20 mouse cellular contexts compared by ENCODE assay signal in the genomic region with DNA sequence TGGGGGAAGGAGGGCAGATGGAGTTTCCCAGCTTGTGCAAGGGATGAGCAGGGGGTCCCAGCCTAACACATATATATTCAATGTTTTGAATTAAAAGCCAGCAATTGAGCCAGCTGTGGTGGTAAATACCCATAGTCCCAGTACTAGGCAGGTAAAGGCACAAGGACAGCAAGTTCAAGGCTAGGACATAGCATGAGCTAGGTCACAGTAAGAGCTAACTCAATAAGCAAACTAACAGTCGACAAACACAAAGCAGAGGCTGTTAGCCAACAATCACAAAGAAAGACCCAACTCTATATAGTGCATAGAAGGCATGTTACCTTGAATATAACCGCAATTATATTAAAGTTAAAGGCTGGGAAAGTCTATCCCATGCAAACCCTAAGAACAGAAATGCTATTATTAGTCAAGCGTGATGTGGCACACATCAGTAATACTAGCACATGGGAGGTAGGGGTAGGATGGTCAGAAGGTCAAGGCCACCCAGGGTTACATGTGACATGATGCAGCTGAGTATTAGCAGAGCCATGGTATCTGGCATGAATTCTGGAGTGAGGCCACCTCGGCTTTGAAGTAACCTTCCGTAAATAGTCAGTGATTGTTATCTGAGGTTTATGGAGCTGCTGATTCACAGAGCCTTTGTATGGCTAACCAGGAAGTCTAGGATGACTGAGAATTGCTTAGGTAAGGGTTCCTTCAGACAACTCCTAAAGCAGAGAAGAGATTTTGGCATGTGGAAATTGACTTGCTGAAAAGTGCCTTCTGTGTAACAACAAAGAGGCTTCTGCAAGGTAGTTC. TPM values are rescaled to one million over a fixed set of nuclear protein-coding genes. Genes with fewer than 3 reads are reported as not detected.
DNase-seq lines count a peak whose midpoint lies in the region; ATAC-seq and TF ChIP-seq lines count a peak whose summit lies in the region.
"Had no signal": no experiment of that assay in that cellular context is flagged by ENCODE, and none has a peak within 500 bp of the region (broad histone marks: within the 10 kb centered on the region; RNA-seq: fewer than 3 reads in every experiment).

No protein-coding gene starts in this region.

- H3K4me3 ChIP-seq in liver, postnatal 0 days (ENCODE audit: low read depth, low read length) = no peak overlapping the region
- no peak overlapping the region for H3K4me3 ChIP-seq in liver, embryonic 12.5 days
- H3K4me3 ChIP-seq: limb, embryonic 15.5 days had no signal

- TF ChIP-seq EP300 in liver, postnatal 0 days (IDR thresholded peaks at IDR 0.05; ENCODE audit: low read depth) = no peak

- peaks cover 6% of the 10 kb centered on the region for H3K4me1 ChIP-seq in liver, postnatal 0 days (ENCODE audit: insufficient read depth)
- no peaks in the 10 kb centered on the region; the same call in 1 of the 2 replicates for H3K4me1 ChIP-seq in liver, embryonic 12.5 days
- H3K4me1 ChIP-seq: limb, embryonic 15.5 days had no signal

- no peaks in the 10 kb centered on the region for H3K36me3 ChIP-seq in liver, postnatal 0 days (replicated peaks; ENCODE audit: insufficient read depth, low read length)
- no peaks in the 10 kb centered on the region for H3K36me3 ChIP-seq in liver, embryonic 12.5 days
- H3K36me3 ChIP-seq: limb, embryonic 15.5 days had no signal

- TF ChIP-seq CTCF in liver, postnatal 0 days (IDR thresholded peaks at IDR 0.05; ENCODE audit: low read depth) = no peak

- H3K9ac ChIP-seq in liver, postnatal 0 days (replicated peaks) = no peak overlapping the region
- no peak overlapping the region for H3K9ac ChIP-seq in liver, embryonic 12.5 days
- H3K9ac ChIP-seq: limb, embryonic 15.5 days had no signal

- peak overlapping the region; percentile 23; the same call in 1 of the 2 replicates for H3K27ac ChIP-seq in liver, postnatal 0 days (ENCODE audit: low read depth)
- H3K27ac ChIP-seq in liver, embryonic 12.5 days = no peak overlapping the region
- H3K27ac ChIP-seq: hindbrain, postnatal 0 days; limb, embryonic 15.5 days had no signal

- no peaks in the 10 kb centered on the region for H3K9me3 ChIP-seq in liver, postnatal 0 days (ENCODE audit: low read length)
- H3K9me3 ChIP-seq in liver, embryonic 12.5 days (replicated peaks) = no peaks in the 10 kb centered on the region
- H3K9me3 ChIP-seq: limb, embryonic 15.5 days had no signal

- no peaks in the 10 kb centered on the region for H3K27me3 ChIP-seq in liver, postnatal 0 days (ENCODE audit: insufficient read depth, low read length)
- H3K27me3 ChIP-seq in liver, embryonic 12.5 days (replicated peaks) = 0 out of 2 replicates have a peak, but pooled peaks cover 5% of the 10 kb centered on the region
- H3K27me3 ChIP-seq: limb, embryonic 15.5 days had no signal

- no peak overlapping the region for H3K4me2 ChIP-seq in liver, postnatal 0 days (ENCODE audit: low read depth, low read length)
- no peak overlapping the region for H3K4me2 ChIP-seq in liver, embryonic 12.5 days
- H3K4me2 ChIP-seq: heart, embryonic 11.5 days; limb, embryonic 15.5 days; midbrain, embryonic 11.5 days had no signal

- peak; percentile 33 for DNase-seq in liver, postnatal 0 days
- DNase-seq in adrenal gland, postnatal 10 days = peak; percentile 49
- peak; percentile 35 for DNase-seq in yolk sac, embryonic 10.5 days (ENCODE audit: low spot score)
- DNase-seq in embryo, embryonic 10 days (ENCODE audit: low spot score) = no peak
- no peak for DNase-seq in frontal cortex, postnatal 25 days (ENCODE audit: low spot score in 2 of 2)
- DNase-seq: cerebellum, adult 18-20 months; cerebellum, postnatal 25 days; heart, postnatal 10 days; kidney, adult 2 months; kidney, postnatal 14 days; lung, adult 18-20 months; lung, postnatal 10 days; thymus, postnatal 36 days had no signal

- peak; percentile 92 for ATAC-seq in liver, postnatal 0 days
- no peak for ATAC-seq in liver, embryonic 12.5 days
- ATAC-seq in common myeloid progenitor, adult 5-6 weeks (replicated peaks; ENCODE audit: low read depth, poor library complexity, severe bottlenecking) = 0 out of 2 replicates have a peak, but pooled peaks have one; percentile 19
- ATAC-seq: forebrain, embryonic 14.5 days; hindbrain, postnatal 0 days had no signal

- 52% methylated on average over 5 of the region's 5 CpGs for WGBS in liver, postnatal 0 days (ENCODE audit: insufficient replicate concordance)
- WGBS in liver, embryonic 12.5 days (ENCODE audit: insufficient replicate concordance) = 52% methylated on average over 5 of the region's 5 CpGs

RNA-seq across cellular contexts. Expression of a gene that starts 5.7 kb away (rescaled TPM):
- polyA plus RNA-seq in liver, postnatal 0 days (2015; fragmentation: Nextera tagmentation; extraction: Ambion mirVana) = 71.4 and 74.3 TPM in 2 replicates
- 42.6 and 49.5 TPM in 2 replicates for polyA plus RNA-seq in liver, embryonic 12.5 days (2016; fragmentation: Nextera tagmentation; extraction: Ambion mirVana)
- total RNA-seq in adrenal gland, postnatal 10 days (2021) = 100 to 1,000 TPM; 173 to 217 TPM
- total RNA-seq in common myeloid progenitor, adult 5-6 weeks (2017) = 220 and 223 TPM in 2 replicates

RNA-seq across cellular contexts. Expression of a gene that starts 25.8 kb away (rescaled TPM):
- polyA plus RNA-seq in liver, postnatal 0 days (2015; fragmentation: Nextera tagmentation; extraction: Ambion mirVana) = 8.6 and 9.3 TPM in 2 replicates
- 22.7 and 23.6 TPM in 2 replicates for polyA plus RNA-seq in liver, embryonic 12.5 days (2016; fragmentation: Nextera tagmentation; extraction: Ambion mirVana)
- 10 to 100 TPM; 23.5 to 25.5 TPM for total RNA-seq in adrenal gland, postnatal 10 days (2021)
- 29.5 and 46.5 TPM in 2 replicates for total RNA-seq in common myeloid progenitor, adult 5-6 weeks (2017)

Comparison
In these comparisons a context has a peak if more than half of its experiments do, and no peak if none do; other contexts are left out.
1. DNase-seq: peak in liver, postnatal 0 days (single experiment), adrenal gland, postnatal 10 days (single experiment) and yolk sac, embryonic 10.5 days (single experiment); none in embryo, embryonic 10 days (single experiment) and frontal cortex, postnatal 25 days (0 of 2).